Mouse (Mus musculus): ENCODE measurements around the gene Chn2.

The Chn2 gene

DNA sequence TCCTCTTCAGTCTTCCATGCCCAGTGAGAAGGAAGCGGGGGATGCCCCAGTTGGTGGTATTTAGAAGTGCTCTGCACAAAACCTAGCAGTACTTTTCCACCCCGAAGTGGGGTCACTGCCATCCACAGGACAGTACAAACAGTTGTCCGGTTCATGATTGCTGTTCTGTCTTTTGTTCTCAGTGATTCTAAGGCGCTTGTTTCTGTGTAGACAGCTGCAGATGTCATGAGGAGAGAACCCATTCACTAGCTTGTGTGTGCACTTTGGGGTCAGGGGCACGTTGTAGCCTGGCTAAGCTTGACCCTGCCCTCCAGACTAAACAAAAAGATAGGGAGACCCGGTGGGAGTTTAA is 234.0 kb downstream of the Chn2 start:
- DNase-seq (ENCODE audit: extremely low read depth, low read depth, low spot score) = no peak

DNA sequence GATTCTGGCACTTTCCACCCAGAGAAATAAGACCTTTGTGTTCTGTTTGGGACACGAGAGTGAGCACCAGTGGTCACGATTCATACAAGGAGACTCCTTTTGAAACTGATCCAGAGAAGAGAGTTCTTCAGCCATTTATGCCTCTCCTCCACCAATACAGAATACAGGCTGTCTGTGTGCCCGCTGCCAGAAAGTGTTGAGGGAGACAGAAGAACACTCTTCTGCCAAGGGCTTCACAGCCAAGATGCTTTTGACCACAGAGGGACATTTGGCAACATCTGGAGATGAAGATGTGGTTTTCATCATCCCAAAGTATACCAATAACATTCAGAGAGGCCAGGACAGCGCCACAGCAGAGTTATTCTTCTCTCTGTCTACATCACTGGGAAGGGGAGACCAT is 237.9 kb downstream of the Chn2 start:
- no peak for DNase-seq (ENCODE audit: extremely low read depth, low read depth, low spot score)

DNA sequence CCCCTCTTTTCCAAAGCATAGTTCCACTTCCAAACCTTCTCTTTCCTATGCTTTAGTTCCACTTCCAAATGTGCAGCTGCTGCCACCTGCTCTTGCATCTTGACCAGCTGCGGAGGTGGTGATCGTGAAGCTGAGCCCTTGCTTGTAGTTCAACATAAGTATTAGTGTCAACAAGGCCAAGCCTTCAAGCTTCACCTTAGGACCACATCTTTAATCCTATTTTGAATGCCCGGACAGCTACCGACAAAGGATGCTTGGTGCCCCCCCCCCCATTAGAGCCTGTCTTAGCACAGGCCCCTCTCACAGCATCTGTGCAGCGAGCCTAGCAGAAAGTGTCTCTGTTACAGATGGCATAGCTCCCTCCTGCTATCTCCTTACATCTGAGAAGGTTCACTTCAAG is 238.5 kb downstream of the Chn2 start:
- DNase-seq (ENCODE audit: extremely low read depth, low read depth, low spot score) = no peak

DNA sequence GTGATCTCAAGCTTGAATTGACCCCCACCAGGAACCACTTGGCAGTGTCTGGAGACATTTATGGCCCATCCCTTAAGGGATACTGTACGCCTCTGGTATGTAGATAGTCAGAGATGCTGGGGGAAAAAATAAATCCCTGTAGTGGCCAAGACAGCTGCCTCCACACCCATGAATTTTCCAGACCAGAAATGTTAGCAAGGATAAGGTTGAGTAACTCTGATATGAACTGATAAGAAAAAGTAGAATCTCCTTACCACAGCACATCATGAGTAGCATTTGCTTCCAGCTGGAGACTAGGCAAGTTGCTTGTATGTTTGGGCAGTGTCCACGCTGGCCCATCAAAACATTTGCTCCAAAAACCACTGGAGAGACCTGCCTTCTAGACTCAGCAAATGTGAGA is 239.3 kb downstream of the Chn2 start:
- DNase-seq (ENCODE audit: extremely low read depth, low read depth, low spot score) = no peak

DNA sequence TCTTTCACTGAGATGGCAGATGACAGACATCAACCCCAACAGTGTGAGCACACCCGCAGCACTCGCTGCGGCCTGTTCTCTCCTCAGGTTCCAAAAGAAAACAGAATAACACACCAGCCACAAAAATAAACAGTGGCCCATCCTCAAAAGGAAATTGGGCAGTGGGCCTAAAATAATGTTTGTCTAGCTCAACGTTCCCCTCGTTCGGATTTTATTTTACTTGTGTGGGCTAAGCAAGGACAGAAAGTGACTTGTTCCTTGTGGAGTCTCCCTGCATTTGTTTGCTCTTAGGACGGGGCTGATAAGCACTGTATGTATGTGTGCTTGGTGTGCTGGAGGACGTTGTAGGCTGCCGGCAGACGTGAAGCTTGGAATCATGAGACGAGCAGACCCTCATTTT is 240.0 kb downstream of the Chn2 start:
- no peak for DNase-seq (ENCODE audit: extremely low read depth, low read depth, low spot score)

DNA sequence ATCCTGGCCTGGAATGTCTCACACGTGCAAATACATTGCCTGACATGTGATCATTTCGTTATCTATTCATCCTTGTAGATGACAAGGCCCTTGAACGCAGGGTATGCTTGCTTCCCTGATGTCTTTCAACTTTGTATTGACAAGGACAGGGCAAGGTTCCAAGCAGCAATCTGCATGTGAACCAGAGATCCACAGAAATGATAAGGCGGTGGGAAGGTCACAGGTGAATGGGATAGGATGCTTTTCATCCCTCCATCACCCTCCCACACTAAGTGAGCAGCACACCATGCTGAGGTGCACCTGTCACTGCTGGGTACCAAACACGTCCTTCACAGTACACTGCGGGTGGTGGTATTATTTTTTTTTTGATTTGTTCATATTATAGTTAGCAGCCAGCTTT is 240.9 kb downstream of the Chn2 start:
- DNase-seq (ENCODE audit: extremely low read depth, low read depth, low spot score) = no peak

DNA sequence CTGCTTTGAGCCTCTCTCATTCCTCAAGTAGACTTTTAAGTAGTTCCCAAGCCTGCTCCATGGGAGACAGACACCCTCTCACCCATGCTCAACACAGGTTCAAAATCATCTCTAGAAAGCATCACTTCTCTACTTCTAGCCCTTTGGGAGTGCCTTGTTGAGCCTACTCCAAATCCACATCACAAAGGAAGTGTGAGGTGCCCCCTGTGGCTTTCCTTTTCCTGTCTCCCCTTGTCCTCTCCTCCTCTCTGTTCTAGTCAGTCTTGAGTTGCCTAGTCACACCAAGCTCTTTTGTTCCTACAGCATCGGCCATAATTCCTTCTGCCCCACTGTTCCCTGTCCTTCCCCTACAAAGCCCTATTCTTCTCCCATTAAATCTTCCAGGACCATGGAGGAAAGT is 243.9 kb downstream of the Chn2 start:
- no peak for DNase-seq (ENCODE audit: extremely low read depth, low read depth, low spot score)

DNA sequence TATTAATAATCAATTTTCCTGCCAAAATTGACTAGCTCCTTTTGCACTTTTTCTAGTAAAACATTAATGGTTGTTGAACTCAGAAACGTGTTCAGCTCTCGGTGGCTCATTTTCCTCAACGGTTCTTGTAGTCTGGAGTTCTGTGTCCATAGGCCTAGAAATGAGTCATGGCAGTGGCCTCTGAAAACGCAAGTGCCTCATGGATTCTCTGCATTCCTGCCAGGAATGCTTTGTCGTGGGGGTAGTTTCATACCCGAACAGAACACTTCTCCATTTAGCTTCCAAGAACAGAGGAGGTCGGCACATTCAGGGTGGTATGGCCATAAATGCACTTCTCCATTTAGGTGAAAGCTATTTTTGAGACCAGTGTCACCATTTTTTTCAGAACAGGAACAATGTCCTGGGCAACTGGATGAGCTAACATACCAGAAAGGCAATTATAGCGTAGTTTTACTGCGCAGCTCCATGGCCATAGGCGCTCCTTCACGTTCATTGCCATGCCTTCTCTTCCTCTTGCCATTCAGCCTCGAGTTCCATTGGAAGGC is 244.9 kb downstream of the Chn2 start:
- no peak for DNase-seq (ENCODE audit: extremely low read depth, low read depth, low spot score)

DNA sequence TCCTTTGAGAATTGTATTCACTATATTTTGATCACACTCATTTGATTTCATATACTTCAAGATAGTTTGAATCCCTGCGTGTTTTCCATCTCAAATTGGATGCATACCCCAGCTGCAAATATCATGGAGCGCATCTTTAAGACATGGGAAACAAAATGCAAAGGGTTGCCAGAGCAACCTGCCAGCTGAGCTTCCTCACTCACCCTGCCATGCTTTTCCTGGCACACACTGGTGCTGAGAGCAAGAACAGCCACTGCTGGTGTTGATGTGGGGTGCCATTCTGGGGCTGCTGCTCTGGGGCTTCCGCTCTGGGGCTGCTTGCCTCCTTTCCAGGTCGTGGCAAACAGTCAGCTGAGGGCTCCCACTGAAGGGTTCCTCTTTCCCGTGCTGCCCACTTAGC is 247.5 kb downstream of the Chn2 start:
- DNase-seq (ENCODE audit: extremely low read depth, low read depth, low spot score) = no peak

DNA sequence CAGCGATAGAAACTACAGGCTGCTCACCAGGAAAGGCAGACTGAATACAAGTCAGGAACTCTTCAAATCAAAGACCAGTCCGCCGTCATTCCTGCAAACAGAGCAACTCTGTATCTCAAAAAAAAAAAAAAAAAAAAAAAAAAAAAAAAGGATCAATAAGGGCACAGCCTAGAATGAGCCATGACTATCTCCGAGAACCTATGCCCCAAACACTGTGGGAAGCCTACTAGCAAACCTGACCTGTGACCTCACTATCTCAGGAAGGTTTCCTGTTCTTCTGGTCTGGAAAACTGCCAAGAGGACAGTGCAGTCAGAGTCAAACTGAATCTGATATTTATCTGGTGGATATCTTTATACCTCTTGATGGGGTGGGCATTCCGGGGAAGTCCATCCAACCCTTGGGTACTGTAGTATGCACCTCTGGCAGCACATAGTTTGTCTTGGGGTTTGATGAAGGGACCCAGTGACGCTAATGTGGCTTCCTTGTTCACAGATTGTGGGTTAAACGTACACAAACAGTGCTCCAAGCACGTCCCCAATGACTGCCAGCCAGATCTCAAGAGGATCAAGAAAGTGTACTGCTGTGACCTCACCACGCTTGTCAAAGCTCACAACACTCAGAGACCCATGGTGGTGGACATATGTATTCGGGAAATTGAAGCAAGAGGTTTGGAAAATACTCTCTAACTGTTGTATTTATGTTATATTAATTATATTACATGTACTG is 250.6 kb downstream of the Chn2 start:
- DNase-seq (ENCODE audit: extremely low read depth, low read depth, low spot score) = no peak

DNA sequence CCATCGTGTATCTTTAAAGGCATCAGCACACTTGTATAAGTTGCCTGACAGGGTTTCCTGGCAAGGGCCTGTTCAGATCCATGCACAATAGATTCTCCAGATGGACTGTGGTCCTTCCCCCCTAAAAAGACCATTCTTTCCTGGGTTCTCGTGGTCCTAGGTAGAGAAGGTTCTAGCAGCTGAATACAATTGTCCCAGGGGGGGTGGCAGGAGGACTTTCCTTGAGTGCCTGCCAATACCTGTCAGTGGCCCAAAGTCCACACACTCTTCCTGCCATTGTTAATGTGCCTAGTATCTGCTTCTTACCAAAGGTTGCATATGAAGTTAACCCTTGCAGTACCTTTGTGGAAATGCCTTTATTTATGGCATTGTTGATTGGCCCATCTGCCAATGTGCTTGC is 257.9 kb downstream of the Chn2 start:
- no peak for DNase-seq (ENCODE audit: extremely low read depth, low read depth, low spot score)

DNA sequence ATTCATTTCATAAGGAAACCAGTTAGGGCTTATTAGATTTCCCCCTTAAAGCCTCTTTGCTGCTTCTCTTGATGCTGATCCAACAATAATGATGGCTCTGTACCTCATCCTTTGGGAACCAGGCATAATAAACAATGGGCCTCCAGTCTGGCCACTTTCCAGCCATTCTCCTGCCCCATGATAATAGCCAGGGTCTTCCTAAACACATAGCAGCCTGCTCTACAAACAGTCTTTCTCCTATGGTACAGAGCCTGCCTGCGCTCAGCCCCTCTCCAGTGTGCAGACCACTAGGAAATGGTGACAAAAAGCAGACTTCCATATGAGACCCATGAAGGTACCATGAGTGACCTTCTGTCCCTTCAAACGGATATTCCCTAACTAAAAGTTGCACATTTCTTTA is 260.1 kb downstream of the Chn2 start:
- DNase-seq (ENCODE audit: extremely low read depth, low read depth, low spot score) = no peak

DNA sequence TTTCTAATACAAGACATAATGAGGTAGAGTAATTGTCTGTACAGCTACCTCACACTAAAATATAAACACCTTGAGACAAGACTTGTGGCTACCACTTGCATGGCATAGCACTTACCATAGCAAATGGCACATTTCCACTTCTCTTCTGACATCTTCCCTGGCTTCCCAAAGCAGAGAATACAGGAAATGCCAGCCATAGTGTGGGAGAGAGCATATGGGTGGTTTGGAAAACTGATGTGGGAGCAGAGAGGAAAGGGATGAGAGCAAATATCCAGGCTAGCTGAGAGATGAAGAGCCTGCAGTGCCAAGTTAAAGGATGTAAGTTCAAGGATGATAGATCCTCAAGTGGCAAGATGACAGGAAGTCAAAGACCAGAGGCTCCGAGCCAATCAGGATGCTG is 266.4 kb downstream of the Chn2 start:
- no peak for DNase-seq (ENCODE audit: extremely low read depth, low read depth, low spot score)

DNA sequence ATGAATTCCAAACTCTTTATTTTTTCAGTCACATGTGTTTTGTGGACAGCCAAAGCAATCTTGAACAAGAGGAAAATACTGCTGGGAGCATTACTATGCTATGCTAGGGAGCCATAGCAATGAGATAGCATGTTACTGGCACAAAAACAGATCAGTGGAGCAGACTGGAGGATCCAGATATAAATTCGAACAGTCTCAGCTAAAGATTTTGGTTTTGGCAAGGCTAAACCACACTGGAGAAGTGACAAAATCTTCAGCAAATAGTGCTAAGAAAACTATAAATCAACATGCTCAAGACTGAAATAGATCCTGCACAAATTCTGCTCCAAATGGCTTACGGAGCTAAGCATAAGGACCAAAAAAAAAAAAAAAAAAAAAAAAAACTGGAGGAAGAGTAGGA is 273.7 kb downstream of the Chn2 start:
- DNase-seq (ENCODE audit: extremely low read depth, low read depth, low spot score) = no peak

DNA sequence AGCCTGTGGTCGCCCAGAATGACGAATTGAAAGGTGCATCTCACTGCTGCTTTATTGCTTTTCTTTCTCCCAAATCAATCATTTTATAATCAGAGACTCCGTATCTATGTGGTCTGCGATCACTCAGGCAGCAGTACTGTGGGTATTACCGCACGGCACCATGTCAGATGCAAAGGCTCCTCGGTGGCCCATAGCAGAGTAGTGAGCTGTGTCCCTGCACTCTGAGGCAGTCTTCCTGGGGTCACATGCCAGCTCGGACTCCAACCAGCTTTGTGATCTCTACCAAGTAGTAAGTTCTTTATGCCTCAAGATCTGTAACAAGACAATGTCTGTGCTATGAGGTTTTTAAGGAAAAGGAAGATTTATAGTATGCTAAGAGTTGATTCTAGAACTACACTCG is 279.3 kb downstream of the Chn2 start:
- DNase-seq (ENCODE audit: extremely low read depth, low read depth, low spot score) = no peak

DNA sequence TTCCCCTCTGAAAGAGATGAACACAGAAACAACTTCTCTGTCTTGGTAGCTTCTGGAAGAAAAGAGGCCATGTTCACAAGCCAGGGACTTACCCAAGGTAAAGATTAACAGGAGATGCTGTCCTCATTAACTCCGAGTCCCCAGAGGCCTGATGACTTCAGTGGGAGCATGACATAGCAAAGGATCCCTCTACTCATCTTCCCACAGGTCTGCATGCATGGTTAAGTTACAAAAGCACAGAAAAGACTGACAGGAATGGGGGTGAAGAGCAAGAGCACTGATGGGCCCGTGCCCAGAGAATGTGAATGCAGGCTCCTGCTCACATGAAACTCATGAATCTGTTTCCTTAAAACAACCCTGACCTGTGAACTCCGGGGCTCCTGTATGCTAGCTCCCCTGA is 279.8 kb downstream of the Chn2 start:
- no peak for DNase-seq (ENCODE audit: extremely low read depth, low read depth, low spot score)

DNA sequence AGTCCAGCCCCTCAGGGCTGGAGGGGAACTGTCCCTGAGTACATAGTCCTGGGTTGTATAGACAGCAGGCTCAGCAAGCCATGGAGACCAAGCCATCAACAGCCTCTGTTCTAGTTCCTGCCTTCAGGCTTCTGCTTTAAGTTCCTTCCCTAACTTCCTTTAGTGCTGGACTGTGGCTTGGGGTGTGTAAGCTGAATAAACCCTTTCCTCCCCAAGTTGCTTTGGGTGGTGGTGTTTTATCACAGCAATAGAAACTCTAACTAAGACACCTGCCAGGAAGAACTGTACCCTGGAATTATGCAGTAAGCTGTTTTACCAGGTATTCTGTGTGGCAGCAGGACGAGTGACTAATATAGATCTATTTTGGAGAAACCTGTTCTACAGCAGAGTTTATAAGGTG is 280.9 kb downstream of the Chn2 start:
- DNase-seq (ENCODE audit: extremely low read depth, low read depth, low spot score) = no peak

DNA sequence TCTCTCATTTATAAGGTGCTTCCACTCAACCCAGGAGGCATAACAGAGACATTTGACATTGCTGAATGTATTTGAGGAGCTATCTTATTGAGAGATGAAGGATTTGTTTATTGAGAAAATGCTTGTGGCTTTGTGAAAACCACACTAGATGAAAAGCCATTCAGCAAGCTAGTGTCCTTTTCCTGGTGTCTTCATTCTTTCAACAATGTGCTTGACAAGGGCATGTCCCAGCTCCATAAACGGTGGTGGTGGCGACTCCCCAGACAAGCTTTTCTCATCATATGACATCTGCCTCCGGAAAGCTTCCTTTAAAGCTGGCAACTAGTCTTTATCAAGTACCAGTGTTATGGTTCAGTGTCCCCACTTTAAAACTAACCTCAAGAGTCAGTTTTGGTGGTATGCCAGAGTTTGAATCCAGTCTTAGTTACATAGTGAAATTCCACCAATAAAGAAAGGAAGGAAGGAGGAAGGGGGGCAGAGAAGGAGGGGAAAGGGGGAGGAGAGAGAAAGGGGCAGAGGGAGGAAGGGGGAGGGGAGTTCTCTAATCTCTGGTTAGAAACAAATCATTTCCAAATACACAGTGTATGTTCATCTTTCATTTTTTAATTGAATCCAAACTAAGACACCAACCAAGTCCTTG is 286.0 kb downstream of the Chn2 start, which contains the start of gene Prr15:
TSS of gene Prr15 (plus strand) at position 590 of the 640 bp plus-strand sequence.
- DNase-seq (ENCODE audit: extremely low read depth, low read depth, low spot score) = no peak

DNA sequence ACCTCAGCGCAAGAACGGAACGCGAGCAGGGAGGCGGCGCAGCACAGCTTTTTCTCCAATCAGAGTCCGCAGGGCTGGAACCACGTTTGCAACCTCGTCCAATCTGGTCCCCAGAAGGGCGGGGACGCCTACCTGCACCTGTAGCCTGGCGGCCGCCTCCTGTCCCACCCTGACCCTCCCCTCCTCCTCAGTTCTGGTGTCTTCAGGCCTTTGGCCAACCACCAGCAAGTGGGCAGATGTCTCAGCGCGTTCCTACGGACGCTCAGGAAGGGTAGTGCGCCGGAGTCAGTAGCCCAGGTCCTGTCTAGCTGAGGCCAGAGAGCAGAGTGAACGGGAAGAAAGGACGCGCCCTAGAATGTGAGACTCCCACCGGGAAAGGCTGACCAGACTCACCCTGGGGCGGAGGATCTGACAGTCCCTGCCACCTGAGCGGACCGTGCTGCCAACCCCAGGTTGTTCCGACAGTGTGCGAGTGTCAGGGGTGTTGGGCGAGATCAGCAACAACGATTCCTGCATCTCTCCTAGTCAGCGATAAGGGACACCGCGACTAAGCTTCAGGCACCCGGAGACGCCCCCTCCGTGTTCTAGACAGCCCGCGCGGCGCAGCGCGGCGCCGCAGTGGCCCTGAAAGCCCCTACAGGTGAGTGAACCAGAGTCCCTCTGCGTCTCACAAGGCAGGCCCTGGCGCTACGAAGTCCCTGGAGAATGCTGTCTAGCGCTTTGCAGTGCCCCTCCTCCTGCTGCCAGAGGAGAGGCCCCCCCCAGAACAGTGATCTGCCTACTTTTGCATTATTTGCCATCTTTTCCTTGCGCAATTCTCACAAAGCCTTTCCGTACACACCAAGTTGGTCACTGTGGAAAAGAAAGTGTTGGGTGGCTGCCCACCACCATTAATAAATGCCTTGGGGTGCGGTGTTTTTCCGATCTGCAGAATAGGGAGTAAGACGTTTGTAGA is 287.6 kb downstream of the Chn2 start:
- DNase-seq (ENCODE audit: extremely low read depth, low read depth, low spot score) = peak; percentile 16

DNA sequence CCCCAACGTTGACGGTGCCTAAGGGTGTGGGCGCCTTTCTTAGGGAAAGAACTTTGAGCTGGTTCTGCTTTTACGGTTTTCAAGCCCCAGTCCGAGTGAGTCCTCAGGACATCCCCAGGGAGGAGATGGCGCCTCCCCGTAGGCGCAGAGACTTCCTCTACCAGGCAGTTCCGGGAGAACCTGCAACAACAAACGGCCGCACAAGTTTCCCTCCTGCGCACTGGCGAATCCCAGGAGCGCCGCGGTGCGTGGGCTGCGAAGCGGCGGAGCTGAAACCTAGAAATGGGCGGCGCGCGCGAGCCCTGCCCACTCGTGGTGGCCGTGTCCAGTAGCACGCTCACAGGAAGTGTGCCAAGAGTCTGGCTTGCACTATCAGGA is 288.3 kb downstream of the Chn2 start:
- no peak for DNase-seq (ENCODE audit: extremely low read depth, low read depth, low spot score)

DNA sequence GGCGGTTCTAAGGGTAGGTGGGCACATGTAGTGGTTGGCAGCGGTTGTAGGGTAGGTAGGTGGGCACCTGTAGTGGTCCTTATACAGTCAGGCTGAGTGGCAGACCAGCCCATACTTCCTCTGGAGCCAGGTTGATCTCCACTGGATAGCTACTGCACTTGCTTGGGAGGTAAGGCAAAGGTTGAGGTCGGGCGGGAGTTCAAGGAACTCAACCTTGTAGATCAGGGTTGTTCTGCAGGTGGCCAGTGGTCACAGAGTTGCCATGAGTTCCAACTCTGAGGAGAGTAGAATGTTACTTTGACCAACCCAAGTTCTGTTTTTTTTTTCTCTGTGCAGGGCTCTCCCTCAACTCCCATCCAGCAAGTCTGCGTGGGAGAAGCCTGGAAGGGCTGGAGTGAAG is 289.4 kb downstream of the Chn2 start:
- no peak for DNase-seq (ENCODE audit: extremely low read depth, low read depth, low spot score)

DNA sequence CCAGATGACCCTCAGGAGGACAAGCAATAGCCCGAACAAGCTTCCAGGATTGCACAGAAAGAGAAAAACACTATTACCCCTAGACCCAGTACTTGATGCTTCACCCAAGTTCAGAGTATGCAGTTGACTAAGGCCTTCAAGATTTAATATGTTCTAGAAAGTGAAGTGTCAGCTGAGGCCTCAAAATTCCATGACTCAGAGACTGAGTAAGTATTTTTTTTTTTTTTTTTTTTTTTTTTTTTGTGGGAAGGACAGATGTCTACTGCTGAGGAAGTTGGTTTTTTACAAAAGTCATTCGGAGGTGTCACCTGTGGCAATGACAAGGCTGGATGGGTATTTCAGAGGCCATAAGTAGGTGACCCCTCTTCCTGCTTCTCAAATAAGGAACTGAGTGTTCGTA is 290.2 kb downstream of the Chn2 start:
- no peak for DNase-seq (ENCODE audit: extremely low read depth, low read depth, low spot score)

All from fat pad, adult 2 months (tissue).